Mouse (Mus musculus) cortical plate, adult 2 months (tissue): Measurements from ENCODE around the gene Cdkn1b.

Source experiments
- CTCF ChIP-seq: fragments of 200-500 bp; IDR thresholded peaks from 2 replicates; pipeline ENCODE4 v1.5.1; 2011; ENCODE audit warnings: mild to moderate bottlenecking, control low read depth, low read length; ENCODE audit not compliant: insufficient read depth; ENCODE audit errors: extremely low read depth
- POLR2A ChIP-seq: fragments of 200-500 bp; IDR thresholded peaks from 2 replicates; pipeline ENCODE4 v1.6.1; 2011; ENCODE audit warnings: mild to moderate bottlenecking, low read length, control low read depth; ENCODE audit not compliant: insufficient read depth; ENCODE audit errors: extremely low read depth

GRCm38 (mm10) chr6:134870887-134871286 is 49.3 kb upstream of the Cdkn1b start:
- no peak for TF ChIP-seq CTCF
- TF ChIP-seq POLR2A = no peak
